Mouse (Mus musculus) stomach, postnatal 0 days (tissue): ENCODE measurements at regions not wholly inside any gene's neighbourhood (a gene's known extent, or its start where the extent isn't known, plus 50 kb on each side); places are given as distances from the start of the nearest gene placed in this dataset.

Source experiments
- CTCF ChIP-seq: IDR thresholded peaks from 2 replicates; pipeline ENCODE4 v1.5.1; 2016; ENCODE audit warnings: antibody characterized with exemption, low read depth, mild to moderate bottlenecking, moderate library complexity
- EP300 ChIP-seq: optimal IDR thresholded peaks from 2 replicates; pipeline ENCODE3; 2016; ENCODE audit warnings: antibody characterized with exemption

- no peak for TF ChIP-seq CTCF
- TF ChIP-seq EP300, result no peak
Observed at GRCm38 (mm10) chr11:63246052-63246661, 117.4 kb downstream of the Pmp22 start.
